Mouse (Mus musculus) intestine, postnatal 0 days (tissue): Measurements from ENCODE around the gene Tet3. TPM values are rescaled to one million over a fixed set of nuclear protein-coding genes. Genes with fewer than 3 reads are reported as not detected.

ENCODE experiments used
- ATAC-seq: fragments of 200-750 bp; cut with Nextera tagmentation; 2 replicates; pipeline ENCODE4 v1.8.0; 2017; ENCODE audit warnings: mild to moderate bottlenecking, moderate TSS enrichment, moderate library complexity
- H3K27ac ChIP-seq: fragments of 300-500 bp; sonication (generic); 2 replicates; pipeline ENCODE4 v1.5.1; 2014; ENCODE audit warnings: mild to moderate bottlenecking, low read depth, low read length, moderate library complexity
- H3K27me3 ChIP-seq: fragments of 300-500 bp; sonication (generic); replicated peaks from 2 replicates; pipeline ENCODE4 v1.6.1; 2014; ENCODE audit warnings: low read length, mixed read lengths; ENCODE audit not compliant: control insufficient read depth, insufficient read depth
- H3K36me3 ChIP-seq: fragments of 300-500 bp; sonication (generic); 2 replicates; pipeline ENCODE4 v1.6.1; 2014; ENCODE audit warnings: mild to moderate bottlenecking, moderate library complexity; ENCODE audit not compliant: control insufficient read depth, insufficient read depth
- H3K4me1 ChIP-seq: fragments of 300-500 bp; sonication (generic); replicated peaks from 2 replicates; pipeline ENCODE4 v1.6.1; 2014; ENCODE audit warnings: antibody characterized with exemption, low read length, mixed read lengths; ENCODE audit not compliant: control insufficient read depth, insufficient read depth
- H3K4me2 ChIP-seq: fragments of 300-500 bp; sonication (generic); replicated peaks from 2 replicates; pipeline ENCODE4 v1.6.1; 2014; ENCODE audit warnings: low read depth, mild to moderate bottlenecking, moderate library complexity
- H3K4me3 ChIP-seq: fragments of 300-500 bp; sonication (generic); 2 replicates; pipeline ENCODE4 v1.5.1; 2014; ENCODE audit warnings: low read depth, low read length
- H3K9ac ChIP-seq: fragments of 300-500 bp; sonication (generic); 2 replicates; pipeline ENCODE4 v1.6.1; 2014; ENCODE audit warnings: mild to moderate bottlenecking, low read depth, low read length
- H3K9me3 ChIP-seq: fragments of 300-500 bp; sonication (generic); 2 replicates; pipeline ENCODE4 v1.6.1; 2016; ENCODE audit warnings: mixed run types; ENCODE audit not compliant: control insufficient read depth
- CTCF ChIP-seq: sonication (generic); IDR thresholded peaks from 2 replicates; pipeline ENCODE4 v1.5.1; 2016; ENCODE audit warnings: low read depth, mild to moderate bottlenecking, control low read depth, antibody characterized with exemption, moderate library complexity
- WGBS: fragments of 180-500 bp; shearing (Covaris S2); extraction: QIAGEN DNeasy Blood & Tissue Kit; methylation state at CpG from one replicate; pipeline ENCODE4 v1.1.7; 2014; 5-methylcytosine and 5-hydroxymethylcytosine counted together
- polyA plus RNA-seq: library from polyadenylated mRNA; unstranded; fragments of >200 nt; fragmentation: Nextera tagmentation; extraction: Ambion mirVana; gene quantifications from 2 replicates; pipeline ENCODE4 v1.2.1, GENCODE M21; 2015

Tet3 gene
- polyA plus RNA-seq, 1 experiment from 2014 or later, result 28.1 TPM

- H3K9me3 ChIP-seq, result no peaks in the 10 kb centered on the region
- peak overlapping the region; percentile 85 for H3K9ac ChIP-seq
- H3K4me2 ChIP-seq, result peak overlapping the region; percentile 96
- peak; percentile 34 for ATAC-seq
- H3K36me3 ChIP-seq, result no peaks in the 10 kb centered on the region
- H3K27ac ChIP-seq, result peak overlapping the region; percentile 98
- peaks cover 28% of the 10 kb centered on the region for H3K4me1 ChIP-seq
- TF ChIP-seq CTCF, result no peak
- H3K4me3 ChIP-seq, result peak overlapping the region; percentile 69
- WGBS, result 4% methylated on average over 33 of the region's 33 CpGs
- no peaks in the 10 kb centered on the region for H3K27me3 ChIP-seq
Measured at GRCm38 (mm10) chr6:83456984-83457810, 1.7 kb downstream of the Tet3 start.

DNA sequence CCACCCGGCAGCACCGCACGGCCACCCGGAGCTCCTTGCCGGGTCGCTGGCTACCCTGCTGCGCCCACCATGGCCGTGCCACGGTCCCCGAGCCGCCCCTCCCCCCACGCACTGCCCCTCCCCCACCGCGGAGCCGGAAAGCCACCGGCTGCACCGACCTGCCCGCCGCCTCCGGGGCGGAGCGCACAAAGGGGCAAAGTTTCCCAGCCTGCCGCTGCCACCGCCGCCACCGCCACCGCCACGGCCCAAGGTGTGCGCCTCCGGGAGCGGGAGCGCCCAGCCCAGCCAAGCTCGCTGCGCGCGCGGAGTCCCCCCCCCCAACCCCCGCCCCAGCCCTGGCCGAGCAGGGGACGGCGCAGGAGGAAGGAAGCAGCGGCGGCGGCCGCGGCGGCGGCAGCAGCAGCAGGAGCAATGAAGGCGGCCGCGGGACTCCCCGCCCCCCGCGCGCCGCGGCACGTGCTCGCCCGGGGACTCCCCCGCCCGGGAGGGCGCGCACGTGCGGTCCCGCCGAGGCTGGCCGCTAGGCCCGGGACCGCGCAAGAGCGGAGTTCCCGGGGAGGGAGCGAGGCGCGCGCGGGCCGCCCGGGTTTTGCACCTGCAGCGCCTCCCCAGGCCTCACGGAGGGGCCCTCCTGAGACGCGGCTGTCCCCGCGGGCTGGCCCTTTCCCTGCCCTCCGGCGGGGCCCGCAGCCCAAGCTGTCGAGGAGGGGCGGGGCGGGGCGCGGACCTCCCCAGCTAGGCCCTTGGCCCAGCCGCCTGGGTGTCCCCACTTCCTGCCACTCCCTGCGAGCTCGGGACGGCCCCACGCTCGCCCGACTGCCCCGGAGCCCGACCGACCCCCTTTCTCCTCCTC is 2.5 kb downstream of the Tet3 start:
- Histone ChIP-seq H3K27ac (peak overlapping the region; percentile 98), H3K4me2 (peak overlapping the region; percentile 96), H3K4me3 (peak overlapping the region; percentile 69), H3K4me1 (peaks cover 28% of the 10 kb centered on the region), H3K9me3 (no peaks in the 10 kb centered on the region), H3K27me3 (no peaks in the 10 kb centered on the region), H3K9ac (peak overlapping the region; percentile 85), H3K36me3 (no peaks in the 10 kb centered on the region)
- WGBS, result under 1% methylated on average over 45 of the region's 105 CpGs
- TF ChIP-seq CTCF, result peak; percentile 61
- peak; percentile 79 for ATAC-seq

DNA sequence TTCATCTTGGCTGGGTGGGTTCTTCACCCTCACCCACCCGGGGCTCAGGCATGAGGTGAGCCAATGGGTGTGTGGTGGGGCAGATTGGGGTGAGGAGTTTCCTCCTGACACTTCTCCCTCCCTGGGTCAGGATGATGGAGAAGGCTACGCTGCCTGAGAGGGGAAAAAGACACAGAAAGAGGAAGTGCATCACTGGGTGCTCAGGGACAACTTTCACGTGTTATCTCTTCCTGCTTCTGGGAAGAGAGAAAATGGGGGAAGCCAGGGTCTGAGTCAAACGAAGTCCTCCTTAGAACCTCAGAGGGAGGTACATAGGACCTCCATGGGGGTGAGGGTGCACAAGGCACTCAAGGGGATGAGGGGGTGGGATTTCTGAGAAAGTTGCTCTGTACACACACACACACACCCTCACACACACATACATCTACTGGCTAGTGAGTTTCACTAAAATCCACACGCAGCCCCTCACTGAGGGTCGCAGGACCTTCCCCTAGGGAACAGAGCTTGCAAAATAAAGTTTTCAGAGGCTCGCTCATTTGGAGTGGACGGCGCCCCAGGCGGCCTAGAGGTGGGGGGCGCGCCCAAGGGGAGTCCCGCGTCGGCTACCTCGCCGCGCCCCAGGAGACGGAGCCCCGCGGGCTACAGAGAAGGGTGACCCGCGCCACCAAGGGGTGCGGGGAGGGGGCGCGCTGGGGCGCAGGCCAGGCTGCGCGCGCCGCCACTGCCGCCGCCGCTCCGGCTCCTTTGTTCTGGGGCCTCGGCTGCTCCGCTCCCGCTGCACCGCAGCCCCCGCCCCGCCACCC is 3.4 kb downstream of the Tet3 start:
- ATAC-seq, result peak; percentile 15
- H3K4me3 ChIP-seq, result peak overlapping the region; percentile 69
- peak; percentile 31 for TF ChIP-seq CTCF
- H3K9me3 ChIP-seq, result no peaks in the 10 kb centered on the region
- H3K4me1 ChIP-seq, result peaks cover 34% of the 10 kb centered on the region
- WGBS, result under 1% methylated on average over 24 of the region's 41 CpGs
- H3K27ac ChIP-seq, result peak overlapping the region; percentile 98
- H3K27me3 ChIP-seq, result no peaks in the 10 kb centered on the region
- peak overlapping the region; percentile 85 for H3K9ac ChIP-seq
- H3K36me3 ChIP-seq, result no peaks in the 10 kb centered on the region
- peak overlapping the region; percentile 96 for H3K4me2 ChIP-seq

DNA sequence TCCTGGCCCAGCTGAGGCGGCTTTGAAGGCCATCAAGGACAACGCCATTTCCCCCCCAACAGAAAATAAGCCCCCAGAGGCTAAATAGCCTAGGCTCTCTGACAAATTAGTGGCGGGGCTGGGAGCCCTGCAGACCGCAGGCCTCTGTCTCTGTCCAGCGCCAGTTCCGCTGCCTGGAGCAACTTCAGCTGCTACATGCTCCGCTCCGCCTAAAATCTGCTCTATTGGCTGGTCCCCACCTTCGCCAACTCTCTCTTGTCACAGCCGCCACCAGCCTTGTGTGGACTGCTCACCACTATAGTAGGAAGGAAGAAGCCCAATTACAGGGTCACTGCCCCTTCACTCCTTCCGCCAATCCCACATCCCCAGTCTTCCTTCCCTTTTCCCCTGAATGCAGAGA is 5.2 kb downstream of the Tet3 start:
- 19% methylated on average over 11 of the region's 11 CpGs for WGBS
- H3K4me1 ChIP-seq, result peaks cover 48% of the 10 kb centered on the region
- 0 out of 2 replicates have a peak overlapping the region, but pooled peaks have one; percentile 18 for H3K9ac ChIP-seq
- no peak for ATAC-seq
- H3K4me3 ChIP-seq, result peak overlapping the region; percentile 20
- no peaks in the 10 kb centered on the region for H3K27me3 ChIP-seq
- H3K36me3 ChIP-seq, result no peaks in the 10 kb centered on the region
- TF ChIP-seq CTCF, result no peak
- H3K4me2 ChIP-seq, result peak overlapping the region; percentile 96
- no peaks in the 10 kb centered on the region for H3K9me3 ChIP-seq
- H3K27ac ChIP-seq, result no peak overlapping the region

DNA sequence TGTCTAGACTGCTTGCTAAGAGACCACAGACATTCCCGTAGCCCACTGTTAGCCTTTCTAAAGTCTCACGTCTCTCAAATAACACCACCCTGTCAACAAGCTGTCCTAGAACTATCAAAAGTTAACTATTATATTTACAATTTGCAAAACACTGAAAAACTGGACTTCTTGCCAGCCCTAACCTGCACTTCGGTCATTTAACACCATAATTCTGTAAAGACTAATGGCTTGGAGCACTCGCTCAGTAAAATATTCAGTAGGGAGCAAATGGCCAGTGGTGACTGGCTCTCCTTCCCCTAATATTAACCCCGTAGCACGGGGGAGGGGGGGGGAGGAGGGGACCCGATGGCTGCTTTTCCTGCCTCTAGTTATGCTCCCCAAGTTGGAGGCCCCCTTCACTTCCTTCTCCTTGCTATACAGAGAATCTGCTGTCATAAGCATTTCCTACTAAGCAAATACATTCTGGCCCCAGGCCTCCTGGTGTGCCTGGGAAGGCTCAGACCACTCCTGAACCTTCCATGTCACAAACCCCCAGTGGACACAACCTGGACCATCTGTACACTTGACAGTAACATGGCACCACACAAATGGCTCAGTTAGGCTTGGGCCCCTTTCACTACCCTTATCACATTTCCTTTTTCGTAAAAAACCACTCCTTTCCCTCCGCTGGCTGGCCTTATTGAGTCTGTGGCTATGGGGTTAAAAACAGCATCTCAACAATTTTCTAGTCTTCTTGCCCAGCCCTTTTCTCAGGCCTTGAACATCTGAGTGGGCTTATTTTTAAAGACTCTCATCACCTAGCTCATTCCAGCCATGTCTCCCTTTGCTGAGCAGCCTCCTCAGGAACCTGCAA is 8.2 kb downstream of the Tet3 start:
- WGBS, result 45% methylated on average over 9 of the region's 9 CpGs
- Histone ChIP-seq H3K27ac (peak overlapping the region; percentile 22), H3K9ac (no peak overlapping the region), H3K4me1 (peaks cover 62% of the 10 kb centered on the region), H3K9me3 (no peaks in the 10 kb centered on the region), H3K27me3 (no peaks in the 10 kb centered on the region), H3K4me3 (no peak overlapping the region), H3K36me3 (peaks cover 4% of the 10 kb centered on the region; the same call in 1 of the 2 replicates), H3K4me2 (0 out of 2 replicates have a peak overlapping the region, but pooled peaks have one; percentile 3)
- no peak for ATAC-seq
- TF ChIP-seq CTCF, result no peak
